Mouse (Mus musculus) midbrain, embryonic 11.5 days (tissue): ENCODE results near the gene Arntl2. TPM values are rescaled to one million over a fixed set of nuclear protein-coding genes. Genes with fewer than 3 reads are reported as not detected.

Source experiments
- ATAC-seq: fragments of 200-750 bp; cut with Nextera tagmentation; 2 replicates; pipeline ENCODE4 v1.8.0; 2017; ENCODE audit warnings: moderate TSS enrichment, moderate library complexity; ENCODE audit not compliant: low FRiP score
- DNase-seq: peaks from one replicate; pipeline ENCODE4 v3.0.0; 2015; ENCODE audit warnings: low spot score; ENCODE audit errors: missing footprints
- H3K27ac ChIP-seq: fragments of 300-500 bp; sonication (generic); 2 replicates; pipeline ENCODE4 v1.5.1; 2014; ENCODE audit warnings: low read depth, low read length
- H3K27me3 ChIP-seq: fragments of 300-500 bp; sonication (generic); 2 replicates; pipeline ENCODE4 v1.6.1; 2014; ENCODE audit warnings: mild to moderate bottlenecking, low read length, moderate library complexity, mixed read lengths; ENCODE audit not compliant: control insufficient read depth, insufficient read depth
- H3K36me3 ChIP-seq: fragments of 300-500 bp; sonication (generic); 2 replicates; pipeline ENCODE4 v1.6.1; 2014; ENCODE audit warnings: mild to moderate bottlenecking, low read length, moderate library complexity, mixed read lengths; ENCODE audit not compliant: control insufficient read depth, insufficient read depth
- H3K4me1 ChIP-seq: fragments of 300-500 bp; sonication (generic); 2 replicates; pipeline ENCODE4 v1.6.1; 2014; ENCODE audit warnings: low read length; ENCODE audit not compliant: control insufficient read depth, insufficient read depth
- H3K4me2 ChIP-seq: fragments of 300-500 bp; sonication (generic); 2 replicates; pipeline ENCODE4 v1.6.1; 2014; ENCODE audit warnings: mild to moderate bottlenecking, moderate library complexity
- H3K4me3 ChIP-seq: fragments of 300-500 bp; sonication (generic); 2 replicates; pipeline ENCODE4 v1.5.1; 2014; ENCODE audit warnings: low read depth, low read length
- H3K9ac ChIP-seq: fragments of 300-500 bp; sonication (generic); 2 replicates; pipeline ENCODE4 v1.6.1; 2014; ENCODE audit warnings: low read length
- H3K9me3 ChIP-seq: fragments of 300-500 bp; sonication (generic); 2 replicates; pipeline ENCODE4 v1.6.1; 2016; ENCODE audit warnings: low read length; ENCODE audit not compliant: control insufficient read depth
- WGBS: fragments of 180-500 bp; shearing (Covaris S2); extraction: QIAGEN DNeasy Blood & Tissue Kit; methylation state at CpG from one replicate; pipeline ENCODE4 v1.1.7; 2014; 5-methylcytosine and 5-hydroxymethylcytosine counted together
- polyA plus RNA-seq: library from polyadenylated mRNA; unstranded; fragments of >200 nt; fragmentation: Nextera tagmentation; extraction: Ambion mirVana; gene quantifications from 2 replicates; pipeline ENCODE4 v1.2.1, GENCODE M21; 2014

The Arntl2 gene
- polyA plus RNA-seq, 1 experiment from 2014 or later, result 1.4 TPM

DNA sequence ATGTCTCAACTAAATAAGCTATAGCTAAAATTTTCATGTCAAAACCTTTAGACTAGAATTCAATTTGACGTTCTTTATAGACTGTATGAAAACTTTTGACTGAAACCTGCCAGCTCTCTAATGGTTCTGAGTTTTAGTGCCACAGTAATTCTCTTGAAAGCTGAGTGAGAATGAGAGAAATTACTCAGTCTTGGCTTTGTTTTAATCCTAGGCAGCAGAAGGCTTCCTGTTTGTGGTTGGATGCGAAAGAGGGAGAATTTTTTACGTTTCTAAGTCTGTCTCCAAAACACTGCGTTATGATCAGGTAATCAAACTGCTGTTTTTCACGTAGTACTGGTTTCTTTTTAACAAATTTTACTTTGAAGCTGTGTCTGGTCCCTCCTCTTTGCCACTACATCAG lies 17.2 kb downstream of the Arntl2 start:
- Histone ChIP-seq H3K9ac (no peak overlapping the region), H3K4me3 (no peak overlapping the region), H3K4me2 (no peak overlapping the region), H3K27ac (no peak overlapping the region), H3K4me1 (no peaks in the 10 kb centered on the region), H3K9me3 (no peaks in the 10 kb centered on the region), H3K36me3 (no peaks in the 10 kb centered on the region), H3K27me3 (no peaks in the 10 kb centered on the region)
- WGBS, result 89% methylated on average over 5 of the region's 5 CpGs
- ATAC-seq, result no peak
- no peak for DNase-seq

- no peaks in the 10 kb centered on the region for H3K9me3 ChIP-seq
- no peak overlapping the region for H3K9ac ChIP-seq
- no peaks in the 10 kb centered on the region for H3K4me1 ChIP-seq
- no peaks in the 10 kb centered on the region for H3K36me3 ChIP-seq
- WGBS, result 82% methylated on average over 29 of the region's 29 CpGs
- H3K27me3 ChIP-seq, result no peaks in the 10 kb centered on the region
- H3K4me2 ChIP-seq, result no peak overlapping the region
- ATAC-seq, result no peak
- no peak for DNase-seq
- no peak overlapping the region for H3K4me3 ChIP-seq
- no peak overlapping the region for H3K27ac ChIP-seq
Measured at GRCm38 (mm10) chr6:146820177-146820965, 24.5 kb downstream of the Arntl2 start.

GRCm38 (mm10) chr6:146821958-146822357 lies 26.1 kb downstream of the Arntl2 start:
- Histone ChIP-seq H3K4me3 (no peak overlapping the region), H3K4me2 (no peak overlapping the region), H3K9me3 (no peaks in the 10 kb centered on the region), H3K36me3 (no peaks in the 10 kb centered on the region), H3K9ac (no peak overlapping the region), H3K27me3 (no peaks in the 10 kb centered on the region), H3K27ac (no peak overlapping the region), H3K4me1 (no peaks in the 10 kb centered on the region)
- WGBS, result 89% methylated on average over 13 of the region's 13 CpGs
- no peak for DNase-seq
- no peak for ATAC-seq

- WGBS, result 43% methylated on average over 16 of the region's 16 CpGs
- ATAC-seq (peak; percentile 69), DNase-seq (peak; percentile 93)
- Histone ChIP-seq H3K27ac (no peak overlapping the region), H3K4me3 (no peak overlapping the region), H3K27me3 (no peaks in the 10 kb centered on the region), H3K9me3 (no peaks in the 10 kb centered on the region), H3K4me2 (no peak overlapping the region), H3K36me3 (no peaks in the 10 kb centered on the region), H3K9ac (no peak overlapping the region), H3K4me1 (no peaks in the 10 kb centered on the region)
Measured at GRCm38 (mm10) chr6:146824727-146825486, 29.1 kb downstream of the Arntl2 start.

DNA sequence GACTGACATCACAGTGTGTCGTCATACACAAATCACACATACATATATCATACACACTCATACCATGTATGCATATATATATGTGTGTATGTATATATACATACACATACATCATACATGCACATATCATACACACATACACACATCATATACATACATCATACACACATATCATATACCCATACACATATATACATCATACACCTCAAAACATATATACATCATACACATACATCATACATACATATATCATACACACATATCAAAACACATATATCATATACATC lies 29.6 kb downstream of the Arntl2 start:
- H3K9ac ChIP-seq, result no peak overlapping the region
- ATAC-seq (0 out of 2 replicates have a peak, but pooled peaks have one; percentile 22), DNase-seq (no peak)
- H3K4me1 ChIP-seq, result no peaks in the 10 kb centered on the region
- H3K27me3 ChIP-seq, result no peaks in the 10 kb centered on the region
- H3K36me3 ChIP-seq, result no peaks in the 10 kb centered on the region
- H3K27ac ChIP-seq, result no peak overlapping the region
- WGBS, result 67% methylated on average over 1 of the region's 1 CpGs
- H3K4me3 ChIP-seq, result no peak overlapping the region
- no peaks in the 10 kb centered on the region for H3K9me3 ChIP-seq
- no peak overlapping the region for H3K4me2 ChIP-seq

DNA sequence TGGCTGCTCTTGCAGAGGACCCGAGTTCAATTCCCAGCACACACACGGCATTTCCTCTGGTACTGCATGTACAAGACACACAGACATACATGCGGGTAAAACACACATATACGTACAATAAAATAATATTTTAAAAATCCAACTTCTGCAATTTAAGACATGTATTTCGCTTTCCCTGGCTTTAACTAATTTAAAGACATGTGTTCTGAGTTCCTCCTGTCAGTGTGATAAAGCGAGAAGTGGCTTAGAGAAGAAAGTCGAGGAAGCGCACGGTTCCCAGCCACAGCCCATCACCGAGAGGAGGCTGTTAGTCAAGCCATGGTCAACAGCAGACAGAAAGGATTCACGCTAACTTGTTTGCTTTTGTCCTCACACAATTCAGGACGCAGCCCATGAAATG lies 35.5 kb downstream of the Arntl2 start:
- DNase-seq, result no peak
- no peaks in the 10 kb centered on the region for H3K36me3 ChIP-seq
- H3K27ac ChIP-seq, result no peak overlapping the region
- no peak overlapping the region for H3K4me2 ChIP-seq
- no peaks in the 10 kb centered on the region for H3K9me3 ChIP-seq
- H3K4me1 ChIP-seq, result no peaks in the 10 kb centered on the region
- no peaks in the 10 kb centered on the region for H3K27me3 ChIP-seq
- ATAC-seq, result no peak
- H3K9ac ChIP-seq, result no peak overlapping the region
- 80% methylated on average over 12 of the region's 12 CpGs for WGBS
- no peak overlapping the region for H3K4me3 ChIP-seq

DNA sequence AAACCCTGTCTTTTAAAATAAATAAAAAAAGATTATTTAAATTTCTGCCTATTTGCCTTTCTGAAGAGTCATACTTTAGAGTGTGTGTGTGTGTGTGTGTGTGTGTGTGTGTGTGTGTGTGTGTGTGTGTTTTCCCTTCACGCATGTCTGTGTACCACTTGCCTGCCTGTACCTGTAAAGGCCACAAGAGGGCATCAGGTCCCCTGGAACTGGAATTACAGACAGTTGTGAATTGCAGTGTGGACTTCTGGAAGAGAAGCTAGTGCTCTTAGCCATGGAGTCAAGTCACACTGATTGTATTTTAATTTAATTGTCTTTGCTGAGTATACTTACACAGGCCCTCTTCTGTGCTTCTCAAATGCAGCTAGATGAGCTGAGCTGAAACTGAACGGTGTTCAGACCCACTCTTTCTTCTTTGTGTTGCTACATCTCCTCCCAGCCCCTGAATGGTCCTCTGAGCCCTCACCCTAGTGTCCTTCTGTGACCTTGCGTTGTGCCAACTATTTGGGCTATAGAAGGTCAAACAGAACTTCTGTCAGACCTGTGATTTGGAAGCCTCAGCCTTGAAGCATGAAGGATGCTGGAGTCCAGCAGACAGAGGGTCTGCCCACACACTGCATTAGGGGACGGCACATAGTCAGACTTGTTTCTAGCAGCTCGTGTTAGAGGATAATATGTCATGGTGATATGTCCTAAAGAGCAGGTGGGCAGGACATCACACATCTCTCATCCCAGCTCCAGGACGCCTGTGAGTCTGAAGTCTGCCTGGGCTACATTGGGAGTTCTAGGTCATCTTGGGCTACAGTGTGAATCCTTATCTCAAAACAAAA lies 37.8 kb downstream of the Arntl2 start:
- DNase-seq, result peak; percentile 92
- no peak overlapping the region for H3K4me2 ChIP-seq
- no peaks in the 10 kb centered on the region for H3K9me3 ChIP-seq
- peak; percentile 81; the same call in 1 of the 2 replicates for ATAC-seq
- H3K4me3 ChIP-seq, result no peak overlapping the region
- no peak overlapping the region for H3K27ac ChIP-seq
- no peaks in the 10 kb centered on the region for H3K36me3 ChIP-seq
- WGBS, result 72% methylated on average over 6 of the region's 6 CpGs
- no peak overlapping the region for H3K9ac ChIP-seq
- no peaks in the 10 kb centered on the region for H3K27me3 ChIP-seq
- no peaks in the 10 kb centered on the region for H3K4me1 ChIP-seq

GRCm38 (mm10) chr6:146834342-146834741 lies 38.5 kb downstream of the Arntl2 start:
- H3K4me2 ChIP-seq, result no peak overlapping the region
- no peak overlapping the region for H3K4me3 ChIP-seq
- no peaks in the 10 kb centered on the region for H3K4me1 ChIP-seq
- no peak for DNase-seq
- ATAC-seq, result no peak
- H3K9me3 ChIP-seq, result no peaks in the 10 kb centered on the region
- 78% methylated on average over 3 of the region's 3 CpGs for WGBS
- H3K9ac ChIP-seq, result no peak overlapping the region
- H3K27ac ChIP-seq, result no peak overlapping the region
- H3K27me3 ChIP-seq, result no peaks in the 10 kb centered on the region
- no peaks in the 10 kb centered on the region for H3K36me3 ChIP-seq

GRCm38 (mm10) chr6:146835784-146836183 lies 39.9 kb downstream of the Arntl2 start:
- H3K9me3 ChIP-seq, result no peaks in the 10 kb centered on the region
- no peaks in the 10 kb centered on the region for H3K27me3 ChIP-seq
- no peak overlapping the region for H3K4me2 ChIP-seq
- H3K36me3 ChIP-seq, result no peaks in the 10 kb centered on the region
- ATAC-seq, result no peak
- no peak overlapping the region for H3K27ac ChIP-seq
- H3K9ac ChIP-seq, result no peak overlapping the region
- WGBS, result 37% methylated on average over 4 of the region's 4 CpGs
- no peak overlapping the region for H3K4me3 ChIP-seq
- no peaks in the 10 kb centered on the region for H3K4me1 ChIP-seq
- no peak for DNase-seq
